Mouse (Mus musculus) embryonic facial prominence, embryonic 11.5 days (tissue): ENCODE results near the gene Lgals7. TPM values are rescaled to one million over a fixed set of nuclear protein-coding genes. Genes with fewer than 3 reads are reported as not detected.

Experiments
- ATAC-seq: fragments of 200-750 bp; cut with Nextera tagmentation; replicated peaks from 2 replicates; pipeline ENCODE4 v1.8.0; 2017; ENCODE audit warnings: low read depth; ENCODE audit not compliant: insufficient number of reproducible peaks, low FRiP score, low TSS enrichment
- DNase-seq: peaks from one replicate; pipeline ENCODE4 v3.0.0-alpha.2; 2015; ENCODE audit warnings: low spot score
- H3K27ac ChIP-seq: fragments of 300-500 bp; sonication (generic); replicated peaks from 2 replicates; pipeline ENCODE4 v1.5.1; 2014; ENCODE audit warnings: mild to moderate bottlenecking, low read depth, low read length, control low read depth
- H3K27me3 ChIP-seq: fragments of 300-500 bp; sonication (generic); 2 replicates; pipeline ENCODE4 v1.6.1; 2014; ENCODE audit warnings: mild to moderate bottlenecking, low read length, moderate library complexity, mixed read lengths; ENCODE audit not compliant: control insufficient read depth, insufficient read depth
- H3K36me3 ChIP-seq: fragments of 300-500 bp; sonication (generic); replicated peaks from 2 replicates; pipeline ENCODE4 v1.6.1; 2014; ENCODE audit warnings: low read depth, mild to moderate bottlenecking, low read length, moderate library complexity, mixed read lengths; ENCODE audit not compliant: control insufficient read depth, insufficient read depth
- H3K4me1 ChIP-seq: fragments of 300-500 bp; sonication (generic); 2 replicates; pipeline ENCODE4 v1.6.1; 2014; ENCODE audit warnings: low read length, mixed read lengths; ENCODE audit not compliant: control insufficient read depth, insufficient read depth
- H3K4me2 ChIP-seq: fragments of 300-500 bp; sonication (generic); 2 replicates; pipeline ENCODE4 v1.6.1; 2014; ENCODE audit warnings: low read depth, mild to moderate bottlenecking, control low read depth, low read length, moderate library complexity
- H3K4me3 ChIP-seq: fragments of 300-500 bp; sonication (generic); 2 replicates; pipeline ENCODE4 v1.5.1; 2014; ENCODE audit warnings: low read depth, low read length, control low read depth
- H3K9ac ChIP-seq: fragments of 300-500 bp; sonication (generic); replicated peaks from 2 replicates; pipeline ENCODE4 v1.6.1; 2014; ENCODE audit warnings: mild to moderate bottlenecking, control low read depth, low read length
- H3K9me3 ChIP-seq: fragments of 300-500 bp; sonication (generic); replicated peaks from 2 replicates; pipeline ENCODE4 v1.6.1; 2016; ENCODE audit warnings: mild to moderate bottlenecking, low read length, inconsistent platforms, mixed read lengths; ENCODE audit not compliant: control insufficient read depth
- WGBS: fragments of 180-500 bp; shearing (Covaris S2); extraction: QIAGEN DNeasy Blood & Tissue Kit; methylation state at CpG from one replicate; pipeline ENCODE4 v1.1.7; 2014; 5-methylcytosine and 5-hydroxymethylcytosine counted together
- polyA plus RNA-seq: library from polyadenylated mRNA; unstranded; fragments of >200 nt; fragmentation: Nextera tagmentation; extraction: Ambion mirVana; gene quantifications from 2 replicates; pipeline ENCODE4 v1.2.1, GENCODE M21; 2014

Lgals7 gene
- 0.98 and 1.3 TPM in 2 replicates for polyA plus RNA-seq

- Histone ChIP-seq H3K9me3 (peaks cover 3% of the 10 kb centered on the region), H3K4me1 (no peaks in the 10 kb centered on the region), H3K27me3 (no peaks in the 10 kb centered on the region), H3K36me3 (no peaks in the 10 kb centered on the region), H3K4me3 (no peak within 1 kb of the TSS), H3K4me2 (no peak within 1 kb of the TSS), H3K27ac (no peak within 1 kb of the TSS), H3K9ac (no peak within 1 kb of the TSS)
- DNase-seq (no peak), ATAC-seq (no peak)
- 83% methylated on average over 6 of the region's 6 CpGs for WGBS
These were observed at the start of gene Lgals7 for GRCm38 (mm10) chr7:28863540-28863939. Gene Lgals7 (plus strand): TSS chr7:28863853.

- WGBS: 88% methylated on average over 5 of the region's 5 CpGs
- Histone ChIP-seq H3K27me3 (no peaks in the 10 kb centered on the region), H3K27ac (no peak overlapping the region), H3K36me3 (peaks cover 37% of the 10 kb centered on the region), H3K4me2 (no peak overlapping the region), H3K9ac (no peak overlapping the region), H3K4me1 (peaks cover 4% of the 10 kb centered on the region), H3K9me3 (no peaks in the 10 kb centered on the region), H3K4me3 (no peak overlapping the region)
- no peak for ATAC-seq
- DNase-seq: no peak
These were observed 49.2 kb upstream of the Lgals7 start for GRCm38 (mm10) chr7:28814306-28815034.

GRCm38 (mm10) chr7:28815230-28815629, 48.4 kb upstream of the Lgals7 start:
- Histone ChIP-seq H3K4me3 (no peak overlapping the region), H3K27me3 (no peaks in the 10 kb centered on the region), H3K27ac (no peak overlapping the region), H3K36me3 (peaks cover 41% of the 10 kb centered on the region), H3K9ac (no peak overlapping the region), H3K4me1 (peaks cover 4% of the 10 kb centered on the region), H3K4me2 (no peak overlapping the region), H3K9me3 (no peaks in the 10 kb centered on the region)
- ATAC-seq: no peak
- no peak for DNase-seq
- 91% methylated on average over 9 of the region's 9 CpGs for WGBS

- H3K4me1 ChIP-seq: peaks cover 4% of the 10 kb centered on the region
- H3K9ac ChIP-seq: no peak overlapping the region; the same call in 1 of the 2 replicates
- no peaks in the 10 kb centered on the region for H3K27me3 ChIP-seq
These were observed 47.5 kb upstream of the Lgals7 start for GRCm38 (mm10) chr7:28816201-28816600.

GRCm38 (mm10) chr7:28816920-28817319, 46.7 kb upstream of the Lgals7 start:
- no peaks in the 10 kb centered on the region for H3K9me3 ChIP-seq
- 92% methylated on average over 10 of the region's 10 CpGs for WGBS
- peaks cover 52% of the 10 kb centered on the region for H3K36me3 ChIP-seq
- ATAC-seq (no peak), DNase-seq (no peak)
- H3K9ac ChIP-seq: no peak overlapping the region
- H3K4me1 ChIP-seq: peaks cover 4% of the 10 kb centered on the region
- no peak overlapping the region for H3K4me3 ChIP-seq
- no peaks in the 10 kb centered on the region for H3K27me3 ChIP-seq
- no peak overlapping the region; the same call in 1 of the 2 replicates for H3K4me2 ChIP-seq
- no peak overlapping the region for H3K27ac ChIP-seq

More at GRCm38 (mm10) chr7:28816201-28816600, 47.5 kb upstream of the Lgals7 start:
- no peak for ATAC-seq
- DNase-seq: no peak
- no peaks in the 10 kb centered on the region for H3K9me3 ChIP-seq
- WGBS: 91% methylated on average over 9 of the region's 9 CpGs
- H3K36me3 ChIP-seq: peaks cover 45% of the 10 kb centered on the region
- H3K4me3 ChIP-seq: 0 out of 2 replicates have a peak overlapping the region, but pooled peaks have one; percentile 0
- H3K27ac ChIP-seq: no peak overlapping the region
- no peak overlapping the region for H3K4me2 ChIP-seq

- DNase-seq: no peak
- no peak overlapping the region for H3K4me3 ChIP-seq
- 80% methylated on average over 6 of the region's 6 CpGs for WGBS
- H3K9me3 ChIP-seq: no peaks in the 10 kb centered on the region
- no peak overlapping the region for H3K27ac ChIP-seq
- H3K36me3 ChIP-seq: peaks cover 57% of the 10 kb centered on the region
- H3K9ac ChIP-seq: no peak overlapping the region
- H3K4me1 ChIP-seq: peaks cover under 1% of the 10 kb centered on the region
- no peak for ATAC-seq
- H3K4me2 ChIP-seq: no peak overlapping the region
- H3K27me3 ChIP-seq: no peaks in the 10 kb centered on the region
These were observed 46.1 kb upstream of the Lgals7 start for GRCm38 (mm10) chr7:28817524-28817923.

- Histone ChIP-seq H3K36me3 (peaks cover 58% of the 10 kb centered on the region), H3K27me3 (no peaks in the 10 kb centered on the region), H3K4me3 (no peak overlapping the region), H3K27ac (no peak overlapping the region), H3K9ac (no peak overlapping the region), H3K4me2 (no peak overlapping the region), H3K4me1 (no peaks in the 10 kb centered on the region; the same call in 1 of the 2 replicates), H3K9me3 (no peaks in the 10 kb centered on the region)
- DNase-seq (no peak), ATAC-seq (no peak)
- WGBS: 77% methylated on average over 4 of the region's 4 CpGs
These were observed 45.7 kb upstream of the Lgals7 start for GRCm38 (mm10) chr7:28817957-28818356.

- H3K4me3 ChIP-seq: no peak overlapping the region
- DNase-seq (no peak), ATAC-seq (no peak)
- 81% methylated on average over 16 of the region's 18 CpGs for WGBS
- H3K9me3 ChIP-seq: no peaks in the 10 kb centered on the region
- peaks cover 56% of the 10 kb centered on the region for H3K36me3 ChIP-seq
- no peaks in the 10 kb centered on the region for H3K27me3 ChIP-seq
- H3K9ac ChIP-seq: no peak overlapping the region
- H3K27ac ChIP-seq: no peak overlapping the region
- no peak overlapping the region for H3K4me2 ChIP-seq
- H3K4me1 ChIP-seq: no peaks in the 10 kb centered on the region; the same call in 1 of the 2 replicates
These were observed 45.2 kb upstream of the Lgals7 start for GRCm38 (mm10) chr7:28818436-28818835.
